Mouse (Mus musculus): ENCODE measurements around the gene Galnt4. TPM values are rescaled to one million over a fixed set of nuclear protein-coding genes. Genes with fewer than 3 reads are reported as not detected.
A peak's percentile ranks its signal among the peaks of the same experiment; 100 is the strongest.

Gene Galnt4
- polyA plus RNA-seq, 1 experiment: 11.0 TPM

- peaks cover 41% of the 10 kb centered on the region for H3K4me1 ChIP-seq (ENCODE audit: control insufficient read depth, insufficient read depth, low read length)
Observed at GRCm38 (mm10) chr10:99127691-99128261, 19.8 kb downstream of the Galnt4 start.

GRCm38 (mm10) chr10:99130611-99131010 is 22.7 kb downstream of the Galnt4 start:
- H3K27ac ChIP-seq (ENCODE audit: insufficient read depth, low read depth, low read length): peak overlapping the region; percentile 93
- H3K4me1 ChIP-seq (ENCODE audit: control insufficient read depth, insufficient read depth, low read length): peaks cover 41% of the 10 kb centered on the region
- TF ChIP-seq POLR2A (IDR thresholded peaks at IDR 0.05; ENCODE audit: borderline replicate concordance, low read depth, low read length): no peak
- no peak for TF ChIP-seq CTCF (IDR thresholded peaks at IDR 0.05; ENCODE audit: low read depth, low read length)
- H3K4me3 ChIP-seq (ENCODE audit: insufficient read depth, low read length): peak overlapping the region; percentile 55

More at GRCm38 (mm10) chr10:99127691-99128261, 19.8 kb downstream of the Galnt4 start:
- no peak overlapping the region; the same call in 1 of the 2 replicates for H3K4me3 ChIP-seq (ENCODE audit: insufficient read depth, low read length)
- TF ChIP-seq CTCF (IDR thresholded peaks at IDR 0.05; ENCODE audit: low read depth, low read length) (no peak), POLR2A (IDR thresholded peaks at IDR 0.05; ENCODE audit: borderline replicate concordance, low read depth, low read length) (no peak)
- H3K27ac ChIP-seq (ENCODE audit: insufficient read depth, low read depth, low read length): peak overlapping the region; percentile 67

- H3K27ac ChIP-seq (ENCODE audit: insufficient read depth, low read depth, low read length): peak overlapping the region; percentile 84
- peaks cover 43% of the 10 kb centered on the region for H3K4me1 ChIP-seq (ENCODE audit: control insufficient read depth, insufficient read depth, low read length)
- no peak for TF ChIP-seq POLR2A (IDR thresholded peaks at IDR 0.05; ENCODE audit: borderline replicate concordance, low read depth, low read length)
- no peak overlapping the region for H3K4me3 ChIP-seq (ENCODE audit: insufficient read depth, low read length)
Observed at GRCm38 (mm10) chr10:99131298-99131697, 23.3 kb downstream of the Galnt4 start.

- Histone ChIP-seq H3K27ac (ENCODE audit: insufficient read depth, low read depth, low read length) (no peak overlapping the region), H3K4me1 (ENCODE audit: control insufficient read depth, insufficient read depth, low read length) (peaks cover 40% of the 10 kb centered on the region), H3K4me3 (ENCODE audit: insufficient read depth, low read length) (no peak overlapping the region)
- no peak for TF ChIP-seq CTCF (IDR thresholded peaks at IDR 0.05; ENCODE audit: low read depth, low read length)
- TF ChIP-seq POLR2A (IDR thresholded peaks at IDR 0.05; ENCODE audit: borderline replicate concordance, low read depth, low read length): no peak
Observed at GRCm38 (mm10) chr10:99132189-99132588, 24.2 kb downstream of the Galnt4 start.

- Histone ChIP-seq H3K27ac (ENCODE audit: insufficient read depth, low read depth, low read length) (no peak overlapping the region), H3K4me3 (ENCODE audit: insufficient read depth, low read length) (no peak overlapping the region), H3K4me1 (ENCODE audit: control insufficient read depth, insufficient read depth, low read length) (peaks cover 34% of the 10 kb centered on the region)
- TF ChIP-seq CTCF (IDR thresholded peaks at IDR 0.05; ENCODE audit: low read depth, low read length) (no peak), POLR2A (IDR thresholded peaks at IDR 0.05; ENCODE audit: borderline replicate concordance, low read depth, low read length) (no peak)
Observed at GRCm38 (mm10) chr10:99132595-99133272, 24.8 kb downstream of the Galnt4 start.

- Histone ChIP-seq H3K27ac (ENCODE audit: insufficient read depth, low read depth, low read length) (no peak overlapping the region), H3K4me1 (ENCODE audit: control insufficient read depth, insufficient read depth, low read length) (peaks cover 28% of the 10 kb centered on the region), H3K4me3 (ENCODE audit: insufficient read depth, low read length) (no peak overlapping the region)
- TF ChIP-seq CTCF (IDR thresholded peaks at IDR 0.05; ENCODE audit: low read depth, low read length) (no peak), POLR2A (IDR thresholded peaks at IDR 0.05; ENCODE audit: borderline replicate concordance, low read depth, low read length) (no peak)
Observed at GRCm38 (mm10) chr10:99133321-99133875, 25.4 kb downstream of the Galnt4 start.

GRCm38 (mm10) chr10:99136337-99136736 is 28.4 kb downstream of the Galnt4 start:
- Histone ChIP-seq H3K4me3 (ENCODE audit: insufficient read depth, low read length) (no peak overlapping the region), H3K4me1 (ENCODE audit: control insufficient read depth, insufficient read depth, low read length) (peaks cover 5% of the 10 kb centered on the region)
- TF ChIP-seq CTCF (IDR thresholded peaks at IDR 0.05; ENCODE audit: low read depth, low read length) (no peak), POLR2A (IDR thresholded peaks at IDR 0.05; ENCODE audit: borderline replicate concordance, low read depth, low read length) (no peak)

GRCm38 (mm10) chr10:99145611-99146010 is 37.7 kb downstream of the Galnt4 start:
- Histone ChIP-seq H3K27ac (ENCODE audit: insufficient read depth, low read depth, low read length) (no peak overlapping the region), H3K4me1 (ENCODE audit: control insufficient read depth, insufficient read depth, low read length) (no peaks in the 10 kb centered on the region), H3K4me3 (ENCODE audit: insufficient read depth, low read length) (no peak overlapping the region)
- no peak for TF ChIP-seq POLR2A (IDR thresholded peaks at IDR 0.05; ENCODE audit: borderline replicate concordance, low read depth, low read length)
- TF ChIP-seq CTCF (IDR thresholded peaks at IDR 0.05; ENCODE audit: low read depth, low read length): no peak

More at GRCm38 (mm10) chr10:99136337-99136736, 28.4 kb downstream of the Galnt4 start:
- no peak overlapping the region for H3K27ac ChIP-seq (ENCODE audit: insufficient read depth, low read depth, low read length)

GRCm38 (mm10) chr10:99146596-99146995 is 38.6 kb downstream of the Galnt4 start:
- H3K4me1 ChIP-seq (ENCODE audit: control insufficient read depth, insufficient read depth, low read length): no peaks in the 10 kb centered on the region
- no peak overlapping the region for H3K4me3 ChIP-seq (ENCODE audit: insufficient read depth, low read length)
- TF ChIP-seq POLR2A (IDR thresholded peaks at IDR 0.05; ENCODE audit: borderline replicate concordance, low read depth, low read length) (no peak), CTCF (IDR thresholded peaks at IDR 0.05; ENCODE audit: low read depth, low read length) (no peak)
- no peak overlapping the region for H3K27ac ChIP-seq (ENCODE audit: insufficient read depth, low read depth, low read length)

- TF ChIP-seq CTCF (IDR thresholded peaks at IDR 0.05; ENCODE audit: low read depth, low read length) (no peak), POLR2A (IDR thresholded peaks at IDR 0.05; ENCODE audit: borderline replicate concordance, low read depth, low read length) (no peak)
Observed at GRCm38 (mm10) chr10:99150016-99150415, 42.1 kb downstream of the Galnt4 start.

More at GRCm38 (mm10) chr10:99150016-99150415, 42.1 kb downstream of the Galnt4 start:
- Histone ChIP-seq H3K4me1 (ENCODE audit: control insufficient read depth, insufficient read depth, low read length) (no peaks in the 10 kb centered on the region), H3K27ac (ENCODE audit: insufficient read depth, low read depth, low read length) (no peak overlapping the region), H3K4me3 (ENCODE audit: insufficient read depth, low read length) (no peak overlapping the region)
